Mouse (Mus musculus) 3T3-L1 (cell line): ENCODE results near the gene Dpep2nb.
"Not testable (repeated sequence)": the region's sequence is repeated elsewhere in the genome, so short reads cannot be mapped to it uniquely, and the experiment has no call there.

Experiments used
- DNase-seq: peaks from one replicate; pipeline ENCODE4 v3.0.0-alpha.2; 2015; ENCODE audit warnings: low read depth, low spot score

Gene Dpep2nb

GRCm38 (mm10) chr8:106005875-106006274 is at the start of gene Dpep2nb:
Gene Dpep2nb, minus strand, starts transcription at chr8:106005975.
- no peak for DNase-seq

- no peak for DNase-seq
Observed at GRCm38 (mm10) chr8:106055038-106055437, 49.3 kb upstream of the Dpep2nb start.

- DNase-seq = no peak
Observed at GRCm38 (mm10) chr8:106054190-106054811, 48.5 kb upstream of the Dpep2nb start.

- DNase-seq = no peak
Observed at GRCm38 (mm10) chr8:106052510-106053089, 46.8 kb upstream of the Dpep2nb start.

- no peak for DNase-seq
Observed at GRCm38 (mm10) chr8:106051068-106051467, 45.3 kb upstream of the Dpep2nb start.

- DNase-seq = no peak
Observed at GRCm38 (mm10) chr8:106049840-106050239, 44.1 kb upstream of the Dpep2nb start.

- no peak for DNase-seq
Observed at GRCm38 (mm10) chr8:106047854-106048630, 42.3 kb upstream of the Dpep2nb start.

- DNase-seq = no peak
Observed at GRCm38 (mm10) chr8:106046872-106047559, 41.2 kb upstream of the Dpep2nb start.

GRCm38 (mm10) chr8:106044151-106044550 is 38.4 kb upstream of the Dpep2nb start:
- no peak for DNase-seq

GRCm38 (mm10) chr8:106043055-106043454 is 37.3 kb upstream of the Dpep2nb start:
- no peak for DNase-seq

- DNase-seq = no peak
Observed at GRCm38 (mm10) chr8:106040218-106040617, 34.4 kb upstream of the Dpep2nb start.

- DNase-seq = no peak
Observed at GRCm38 (mm10) chr8:106039605-106040004, 33.8 kb upstream of the Dpep2nb start.

- DNase-seq = no peak
Observed at GRCm38 (mm10) chr8:106038721-106039120, 32.9 kb upstream of the Dpep2nb start.

GRCm38 (mm10) chr8:106022483-106022882 is 16.7 kb upstream of the Dpep2nb start:
- DNase-seq = peak; percentile 85

GRCm38 (mm10) chr8:106018039-106018438 is 12.3 kb upstream of the Dpep2nb start:
- DNase-seq = no peak

- no peak for DNase-seq
Observed at GRCm38 (mm10) chr8:106017130-106017529, 11.4 kb upstream of the Dpep2nb start.

GRCm38 (mm10) chr8:106016284-106016683 is 10.5 kb upstream of the Dpep2nb start:
- DNase-seq = no peak

- DNase-seq = not testable (repeated sequence)
Observed at GRCm38 (mm10) chr8:106012203-106012602, 6.4 kb upstream of the Dpep2nb start.

GRCm38 (mm10) chr8:106011643-106011986 is 5.8 kb upstream of the Dpep2nb start, which contains the start of gene Ddx28:
Gene Ddx28, minus strand, starts transcription at chr8:106011882.
- no peak for DNase-seq

GRCm38 (mm10) chr8:106010748-106011642 is 5.2 kb upstream of the Dpep2nb start:
- peak; percentile 93 for DNase-seq

- not testable (repeated sequence) for DNase-seq
Observed at GRCm38 (mm10) chr8:106007891-106008290, 2.1 kb upstream of the Dpep2nb start.
